Mouse (Mus musculus): ENCODE data around the gene 4930562C15Rik. TPM values are rescaled to one million over a fixed set of nuclear protein-coding genes. Genes with fewer than 3 reads are reported as not detected.

Gene 4930562C15Rik
- polyA plus RNA-seq, 1 experiment from 2014 or later: 0.83 TPM

DNA sequence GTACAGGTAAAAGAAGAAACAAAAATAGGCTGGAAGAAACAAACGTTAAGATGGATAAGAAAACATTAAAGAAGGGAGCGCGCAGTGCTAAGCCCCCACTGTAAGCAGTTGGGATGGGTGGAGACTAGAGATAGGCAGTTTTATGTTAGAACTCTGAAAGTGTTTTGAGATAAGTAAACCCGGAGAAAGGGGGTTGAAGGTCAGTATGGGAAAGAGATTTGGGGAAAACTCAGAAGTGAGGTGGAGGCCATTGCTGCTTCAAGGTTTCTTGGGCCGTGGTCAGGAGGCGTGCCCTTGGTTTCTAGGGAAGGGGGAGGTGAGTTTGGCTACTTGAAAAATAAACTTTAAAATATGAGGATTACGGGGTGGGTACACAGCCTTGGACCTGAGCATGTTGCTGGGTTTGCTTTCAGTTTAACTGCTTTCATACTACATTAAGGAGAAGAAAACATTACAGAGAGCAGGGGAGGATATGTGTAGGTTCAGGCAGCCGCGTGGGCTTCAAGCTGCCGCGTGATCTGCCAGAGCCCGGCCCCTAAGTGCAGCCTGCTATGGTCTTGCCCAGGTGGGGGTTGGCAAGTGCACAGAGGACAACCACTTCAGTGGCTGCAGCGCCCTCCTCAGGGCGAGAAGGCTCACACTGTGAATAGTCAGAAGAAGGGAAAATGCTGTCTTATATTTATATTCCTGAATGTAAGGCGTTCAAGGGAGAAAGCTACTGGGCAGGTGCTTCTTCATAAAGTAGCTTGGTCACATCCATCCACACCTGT, 3.4 kb upstream of the 4930562C15Rik start:
- H3K27me3 ChIP-seq: no peaks in the 10 kb centered on the region
- ATAC-seq (replicated peaks; ENCODE audit: low FRiP score): 0 out of 2 replicates have a peak, but pooled peaks have one; percentile 46
- H3K9me3 ChIP-seq (replicated peaks): no peaks in the 10 kb centered on the region
- WGBS: 48% methylated on average over 15 of the region's 15 CpGs
- H3K9ac ChIP-seq: no peak overlapping the region
- H3K4me1 ChIP-seq: 0 out of 2 replicates have a peak, but pooled peaks cover 4% of the 10 kb centered on the region
- H3K27ac ChIP-seq: no peak overlapping the region
- no peak overlapping the region for H3K4me3 ChIP-seq (replicated peaks)
- H3K4me2 ChIP-seq: 0 out of 2 replicates have a peak overlapping the region, but pooled peaks have one; percentile 8
- H3K36me3 ChIP-seq: no peaks in the 10 kb centered on the region

DNA sequence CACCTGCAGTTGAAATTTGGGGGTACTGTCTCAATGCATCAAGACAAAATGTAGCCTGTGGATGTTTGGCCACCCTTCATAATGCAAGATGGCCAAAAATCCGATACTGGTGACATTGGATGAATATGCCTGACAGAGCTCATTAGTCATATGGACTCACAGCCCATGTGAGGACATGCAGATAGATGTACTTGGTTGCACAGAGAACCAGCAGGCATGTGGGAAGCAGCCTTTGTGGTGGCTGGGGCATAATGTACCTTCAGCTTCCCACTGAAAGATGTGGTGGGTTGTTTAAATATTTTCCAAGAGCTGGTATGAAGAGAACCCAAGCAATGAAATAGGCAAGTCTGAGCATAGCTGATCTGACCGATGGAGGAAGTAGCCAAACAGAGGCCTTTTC, 1.4 kb upstream of the 4930562C15Rik start:
- H3K9me3 ChIP-seq (replicated peaks): no peaks in the 10 kb centered on the region
- H3K27me3 ChIP-seq: no peaks in the 10 kb centered on the region
- no peak overlapping the region for H3K9ac ChIP-seq
- no peak overlapping the region for H3K4me2 ChIP-seq
- H3K36me3 ChIP-seq: no peaks in the 10 kb centered on the region
- no peak overlapping the region for H3K4me3 ChIP-seq (replicated peaks)
- no peak overlapping the region for H3K27ac ChIP-seq
- no peak for ATAC-seq (replicated peaks; ENCODE audit: low FRiP score)
- H3K4me1 ChIP-seq: 0 out of 2 replicates have a peak, but pooled peaks cover 4% of the 10 kb centered on the region
- 81% methylated on average over 2 of the region's 2 CpGs for WGBS

DNA sequence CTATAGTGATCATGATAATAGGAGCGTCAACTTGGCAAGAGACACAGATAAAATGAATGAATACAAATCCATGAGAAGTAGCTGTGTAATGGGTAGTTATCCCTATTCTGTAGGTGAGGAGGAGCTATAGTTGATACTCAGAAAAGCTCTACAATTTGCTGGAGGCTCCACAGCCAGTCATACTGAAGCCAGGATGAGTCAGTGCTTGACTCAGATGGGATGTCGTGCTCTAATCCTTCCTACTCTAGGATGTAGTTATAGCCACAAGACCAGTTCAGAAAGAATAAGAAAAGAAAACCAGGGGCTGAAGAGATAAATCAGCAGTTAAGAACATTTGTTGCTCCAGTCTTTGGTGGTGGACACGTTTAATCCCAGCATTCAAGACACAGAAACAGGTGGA, 2.4 kb downstream of the 4930562C15Rik start:
- no peaks in the 10 kb centered on the region for H3K27me3 ChIP-seq
- H3K36me3 ChIP-seq: no peaks in the 10 kb centered on the region
- no peak overlapping the region for H3K4me2 ChIP-seq
- ATAC-seq (replicated peaks; ENCODE audit: low FRiP score): no peak
- H3K9me3 ChIP-seq (replicated peaks): no peaks in the 10 kb centered on the region
- no peak overlapping the region for H3K27ac ChIP-seq
- no peak overlapping the region for H3K4me3 ChIP-seq (replicated peaks)
- no peak overlapping the region for H3K9ac ChIP-seq
- no peaks in the 10 kb centered on the region for H3K4me1 ChIP-seq
- WGBS: 78% methylated on average over 3 of the region's 3 CpGs

DNA sequence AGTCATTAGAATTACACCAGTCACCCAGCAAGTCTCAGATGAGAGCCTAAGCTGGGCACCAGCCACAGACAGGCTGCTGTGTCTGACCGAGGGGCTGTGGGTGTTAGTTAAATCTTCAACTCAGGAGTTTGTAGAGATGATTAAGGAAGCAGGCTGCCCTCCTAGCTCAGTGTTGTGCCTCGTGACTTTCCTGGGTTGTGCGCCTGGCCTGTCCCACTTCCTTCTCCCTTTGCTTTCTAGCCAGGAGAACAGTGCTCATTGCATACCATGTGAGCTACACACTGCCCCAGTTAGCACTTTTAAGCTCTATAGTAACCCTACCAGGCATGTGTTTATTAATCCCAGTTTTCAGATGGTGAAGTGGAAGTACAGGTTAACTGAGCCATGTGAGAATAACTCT, 4.3 kb downstream of the 4930562C15Rik start:
- Histone ChIP-seq H3K27ac (no peak overlapping the region), H3K4me3 (replicated peaks) (no peak overlapping the region), H3K9ac (no peak overlapping the region), H3K27me3 (no peaks in the 10 kb centered on the region), H3K4me2 (no peak overlapping the region), H3K4me1 (no peaks in the 10 kb centered on the region), H3K36me3 (no peaks in the 10 kb centered on the region), H3K9me3 (replicated peaks) (no peaks in the 10 kb centered on the region)
- no peak for ATAC-seq (replicated peaks; ENCODE audit: low FRiP score)
- WGBS: 84% methylated on average over 3 of the region's 3 CpGs

DNA sequence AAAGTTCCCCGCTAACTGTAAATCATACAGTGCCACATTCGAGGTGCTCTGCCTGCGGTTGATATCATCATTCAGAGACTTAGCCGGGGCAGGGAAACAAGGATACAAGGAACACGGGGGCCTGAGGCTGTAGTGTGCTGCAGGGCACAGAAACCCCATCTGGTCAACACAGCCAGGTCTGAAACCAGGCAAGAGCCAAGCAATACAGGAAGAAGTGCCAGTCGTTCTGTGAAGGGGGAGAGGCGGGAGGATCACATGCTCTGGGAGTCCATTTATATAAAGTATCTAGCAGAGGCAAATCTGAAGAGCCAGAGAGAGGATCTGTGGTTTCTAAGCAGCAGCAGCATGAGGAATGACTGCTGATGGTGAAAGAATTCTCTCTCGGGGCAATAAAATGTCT, 5.0 kb downstream of the 4930562C15Rik start:
- H3K36me3 ChIP-seq: no peaks in the 10 kb centered on the region
- no peak overlapping the region for H3K27ac ChIP-seq
- no peaks in the 10 kb centered on the region for H3K4me1 ChIP-seq
- no peak overlapping the region for H3K4me3 ChIP-seq (replicated peaks)
- WGBS: 77% methylated on average over 8 of the region's 8 CpGs
- no peak for ATAC-seq (replicated peaks; ENCODE audit: low FRiP score)
- no peaks in the 10 kb centered on the region for H3K9me3 ChIP-seq (replicated peaks)
- H3K27me3 ChIP-seq: no peaks in the 10 kb centered on the region
- no peak overlapping the region for H3K9ac ChIP-seq
- H3K4me2 ChIP-seq: no peak overlapping the region

GRCm38 (mm10) chr16:4847041-4847440, 11.8 kb downstream of the 4930562C15Rik start:
- no peaks in the 10 kb centered on the region for H3K9me3 ChIP-seq (replicated peaks)
- no peak overlapping the region for H3K4me3 ChIP-seq (replicated peaks)
- H3K27ac ChIP-seq: no peak overlapping the region
- no peaks in the 10 kb centered on the region for H3K36me3 ChIP-seq
- H3K4me1 ChIP-seq: peaks cover 6% of the 10 kb centered on the region; the same call in 1 of the 2 replicates
- no peak for ATAC-seq (replicated peaks; ENCODE audit: low FRiP score)
- no peaks in the 10 kb centered on the region for H3K27me3 ChIP-seq
- WGBS: 70% methylated on average over 3 of the region's 3 CpGs
- H3K4me2 ChIP-seq: no peak overlapping the region
- H3K9ac ChIP-seq: no peak overlapping the region

DNA sequence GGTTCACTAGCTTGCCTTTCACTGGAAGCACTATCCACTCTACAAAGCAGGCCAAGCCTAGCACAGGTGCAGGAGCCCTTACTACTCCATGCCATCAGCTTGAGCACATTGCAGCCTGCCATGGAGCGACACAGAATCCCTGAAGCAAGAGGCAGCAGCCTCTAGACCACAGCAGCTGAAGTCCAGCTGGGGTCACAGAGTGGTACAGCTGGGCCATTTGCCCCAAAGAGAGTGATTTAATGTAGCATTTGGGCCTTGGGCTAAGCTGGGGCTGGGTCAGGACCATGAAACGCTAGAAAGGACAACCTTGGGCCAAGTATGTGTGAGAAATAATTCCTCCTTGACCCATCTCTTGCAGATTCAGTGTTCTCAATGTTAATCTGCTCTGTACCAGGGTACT, 12.9 kb downstream of the 4930562C15Rik start:
- Histone ChIP-seq H3K9ac (no peak overlapping the region), H3K4me1 (peaks cover 6% of the 10 kb centered on the region; the same call in 1 of the 2 replicates), H3K27ac (no peak overlapping the region), H3K27me3 (no peaks in the 10 kb centered on the region), H3K36me3 (no peaks in the 10 kb centered on the region), H3K4me2 (no peak overlapping the region), H3K4me3 (replicated peaks) (no peak overlapping the region), H3K9me3 (replicated peaks) (no peaks in the 10 kb centered on the region)
- 86% methylated on average over 2 of the region's 2 CpGs for WGBS
- ATAC-seq (replicated peaks; ENCODE audit: low FRiP score): no peak

- Histone ChIP-seq H3K36me3 (no peaks in the 10 kb centered on the region), H3K27me3 (no peaks in the 10 kb centered on the region), H3K4me3 (replicated peaks) (no peak overlapping the region), H3K9me3 (replicated peaks) (no peaks in the 10 kb centered on the region), H3K4me2 (no peak overlapping the region), H3K27ac (0 out of 2 replicates have a peak overlapping the region, but pooled peaks have one; percentile 6), H3K4me1 (peaks cover 6% of the 10 kb centered on the region; the same call in 1 of the 2 replicates), H3K9ac (no peak overlapping the region)
- 67% methylated on average over 7 of the region's 7 CpGs for WGBS
- ATAC-seq (replicated peaks; ENCODE audit: low FRiP score): no peak
Observed at GRCm38 (mm10) chr16:4850361-4850760, 15.1 kb downstream of the 4930562C15Rik start.

DNA sequence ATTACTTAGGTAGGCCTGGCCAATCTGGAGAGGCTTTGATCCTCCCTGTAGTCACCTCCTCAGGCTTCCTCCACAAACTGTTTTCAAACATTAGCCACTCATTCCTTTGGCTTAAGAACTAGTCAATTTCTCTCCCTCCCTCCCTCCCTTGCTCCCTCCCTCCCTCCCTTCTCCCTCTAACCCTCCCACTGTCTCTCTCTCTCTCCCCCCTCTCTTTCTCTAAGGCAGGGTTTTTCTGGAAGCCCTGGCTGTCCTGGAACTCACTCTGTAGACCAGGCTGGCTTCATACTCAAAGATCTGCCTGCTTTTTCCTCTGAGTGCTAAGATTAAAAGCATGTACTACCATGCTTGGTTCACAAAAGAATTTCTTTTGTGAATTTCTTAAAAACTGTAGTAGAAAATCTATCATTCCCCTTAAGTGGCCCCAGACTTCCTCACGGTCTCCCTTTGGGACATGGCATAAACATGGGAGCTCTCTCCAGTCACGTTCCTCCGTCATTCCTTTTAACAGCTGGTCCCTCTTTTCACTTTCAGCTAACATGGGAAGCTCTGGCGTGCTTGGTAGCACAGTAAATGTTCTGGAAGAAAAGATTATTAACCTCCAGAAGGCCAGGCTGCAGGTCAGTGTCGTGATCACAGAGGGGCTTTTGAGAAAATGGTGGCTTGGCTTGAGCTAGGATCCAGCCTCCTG, 15.9 kb downstream of the 4930562C15Rik start:
- Histone ChIP-seq H3K9ac (no peak overlapping the region), H3K4me3 (replicated peaks) (no peak overlapping the region), H3K27me3 (no peaks in the 10 kb centered on the region), H3K4me2 (no peak overlapping the region), H3K9me3 (replicated peaks) (no peaks in the 10 kb centered on the region), H3K36me3 (no peaks in the 10 kb centered on the region), H3K4me1 (peaks cover 6% of the 10 kb centered on the region; the same call in 1 of the 2 replicates), H3K27ac (peak overlapping the region; percentile 56; the same call in 1 of the 2 replicates)
- WGBS: 29% methylated on average over 5 of the region's 5 CpGs
- ATAC-seq (replicated peaks; ENCODE audit: low FRiP score): no peak

GRCm38 (mm10) chr16:4855046-4855650, 19.9 kb downstream of the 4930562C15Rik start:
- no peak overlapping the region for H3K9ac ChIP-seq
- no peaks in the 10 kb centered on the region for H3K36me3 ChIP-seq
- WGBS: 50% methylated on average over 5 of the region's 5 CpGs
- H3K27ac ChIP-seq: no peak overlapping the region
- no peaks in the 10 kb centered on the region for H3K27me3 ChIP-seq
- H3K9me3 ChIP-seq (replicated peaks): no peaks in the 10 kb centered on the region
- H3K4me1 ChIP-seq: peaks cover 6% of the 10 kb centered on the region; the same call in 1 of the 2 replicates
- ATAC-seq (replicated peaks; ENCODE audit: low FRiP score): no peak
- H3K4me2 ChIP-seq: no peak overlapping the region
- H3K4me3 ChIP-seq (replicated peaks): no peak overlapping the region

GRCm38 (mm10) chr16:4861392-4861791, 26.2 kb downstream of the 4930562C15Rik start:
- 44% methylated on average over 10 of the region's 10 CpGs for WGBS
- Histone ChIP-seq H3K9ac (no peak overlapping the region), H3K4me3 (replicated peaks) (no peak overlapping the region), H3K27me3 (no peaks in the 10 kb centered on the region), H3K36me3 (no peaks in the 10 kb centered on the region), H3K9me3 (replicated peaks) (no peaks in the 10 kb centered on the region), H3K27ac (no peak overlapping the region), H3K4me2 (no peak overlapping the region), H3K4me1 (peaks cover 7% of the 10 kb centered on the region; the same call in 1 of the 2 replicates)
- ATAC-seq (replicated peaks; ENCODE audit: low FRiP score): no peak

Data from kidney, embryonic 15.5 days (tissue).